Mouse (Mus musculus): ENCODE results near the gene Zswim5. TPM values are rescaled to one million over a fixed set of nuclear protein-coding genes. Genes with fewer than 3 reads are reported as not detected.

Zswim5 gene
- total RNA-seq (2023), result not detected

GRCm38 (mm10) chr4:116876995-116877728 is at the start of gene Zswim5:
TSS of gene Zswim5 (plus strand) at chr4:116877376.

GRCm38 (mm10) chr4:116993672-116994621 is 116.8 kb downstream of the Zswim5 start, which contains the start of gene Urod:
TSS of gene Urod (minus strand) at chr4:116994413.

GRCm38 (mm10) chr4:116995131-116995797 is 118.1 kb downstream of the Zswim5 start, which contains the start of gene Hectd3:
TSS of gene Hectd3 (plus strand) at chr4:116995317.

GRCm38 (mm10) chr4:117019206-117020134 is 142.3 kb downstream of the Zswim5 start, which contains the start of gene Eif2b3:
TSS of gene Eif2b3 (plus strand) at chr4:117019402.

Other genes with a start within 250 kb of the Zswim5 start
- gene Nasp, start 249.4 kb upstream of the Zswim5 start, total RNA-seq (2023), result 116 TPM
- 169 TPM for gene Akr1a1, start 225.7 kb upstream of the Zswim5 start, total RNA-seq (2023)
- gene Prdx1, start 191.8 kb upstream of the Zswim5 start, total RNA-seq (2023), result 158 TPM
- gene Mmachc, start 169.0 kb upstream of the Zswim5 start, total RNA-seq (2023), result 3.3 TPM
- 11.5 TPM for gene Ccdc163, start 168.9 kb upstream of the Zswim5 start, total RNA-seq (2023)
- 5.7 TPM for gene Tesk2, start 156.4 kb upstream of the Zswim5 start, total RNA-seq (2023)
- gene Toe1, start 69.7 kb upstream of the Zswim5 start, total RNA-seq (2023), result 57.2 TPM
- gene Mutyh, start 69.7 kb upstream of the Zswim5 start, total RNA-seq (2023), result 10.5 TPM
- gene Hpdl, start 55.7 kb upstream of the Zswim5 start, total RNA-seq (2023), result not detected
- gene Urod, start 117.0 kb downstream of the Zswim5 start, total RNA-seq (2023), result 36.8 TPM
- 35.4 TPM for gene Hectd3, start 117.9 kb downstream of the Zswim5 start, total RNA-seq (2023)
- gene Eif2b3, start 142.0 kb downstream of the Zswim5 start, total RNA-seq (2023), result 22.1 TPM
- 0.18 TPM for gene Ptch2, start 218.7 kb downstream of the Zswim5 start, total RNA-seq (2023)
- gene Btbd19, start 248.3 kb downstream of the Zswim5 start, total RNA-seq (2023), result 22.6 TPM
- not detected for gene Tctex1d4, start 249.4 kb downstream of the Zswim5 start, total RNA-seq (2023)

Measured in CD4-positive naive resting alpha-beta T cell, adult 76 days (primary cell).